ENCODE assay signal across 30 mouse cellular contexts in the genomic region with DNA sequence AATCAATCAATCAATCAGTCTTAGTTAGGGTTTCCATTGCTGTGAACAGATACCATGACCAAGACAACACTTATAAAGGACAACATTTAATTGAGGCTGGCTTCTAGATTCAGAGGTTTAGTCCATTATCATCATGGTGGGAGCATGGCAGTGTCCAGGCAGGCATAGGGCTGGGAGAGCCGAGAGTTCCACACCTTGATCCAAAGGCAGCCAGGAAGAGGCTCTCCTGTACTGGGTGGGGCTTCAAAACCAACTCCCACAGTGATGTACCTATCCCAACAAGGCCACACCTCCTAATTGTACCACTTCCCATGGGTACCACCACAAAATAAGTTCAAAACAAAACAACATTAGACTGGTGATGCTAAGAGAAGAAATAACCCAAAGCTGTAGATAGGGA. TPM values are rescaled to one million over a fixed set of nuclear protein-coding genes. Genes with fewer than 3 reads are reported as not detected.
"Had no signal": no experiment of that assay in that cellular context is flagged by ENCODE, and none has a peak within 500 bp of the region (broad histone marks: within the 10 kb centered on the region; RNA-seq: fewer than 3 reads in every experiment).

No protein-coding gene starts in this region.

- H3K9me3 ChIP-seq: heart, embryonic 13.5 days; heart, embryonic 15.5 days; hindbrain, embryonic 13.5 days; hindbrain, embryonic 15.5 days; intestine, embryonic 15.5 days; limb, embryonic 10.5 days; limb, embryonic 12.5 days; liver, embryonic 13.5 days; liver, embryonic 15.5 days had no signal

- DNase-seq: gastrocnemius, adult 2 months; gastrocnemius, postnatal 10 days; gastrocnemius, postnatal 25 days; heart, adult 18-20 months; heart, postnatal 14 days; heart, postnatal 36 days; kidney, adult 18-20 months; kidney, adult 8-10 months; kidney, postnatal 10 days; kidney, postnatal 25 days; kidney, postnatal 4 days; liver; liver, embryonic 13.5 days had no signal

- H3K9ac ChIP-seq: heart, embryonic 13.5 days; heart, embryonic 15.5 days; hindbrain, embryonic 13.5 days; hindbrain, embryonic 15.5 days; intestine, embryonic 15.5 days; limb, embryonic 12.5 days; liver, embryonic 13.5 days; liver, embryonic 15.5 days had no signal

- H3K27ac ChIP-seq: gastrocnemius, adult 2 months; heart, embryonic 13.5 days; heart, embryonic 15.5 days; hindbrain, embryonic 13.5 days; hindbrain, embryonic 15.5 days; intestine, embryonic 15.5 days; layer of hippocampus, adult 2 months; left cerebral cortex, adult 2 months; limb, embryonic 10.5 days; limb, embryonic 12.5 days; liver, embryonic 13.5 days; liver, embryonic 15.5 days had no signal

- ATAC-seq: inflammation-experienced regulatory T-cells, adult 6 months; intestine, embryonic 15.5 days; intestine, postnatal 0 days had no signal

- H3K4me3 ChIP-seq: gastrocnemius, adult 2 months; heart, embryonic 13.5 days; heart, embryonic 15.5 days; hindbrain, embryonic 13.5 days; hindbrain, embryonic 15.5 days; intestine, embryonic 15.5 days; layer of hippocampus, adult 2 months; left cerebral cortex, adult 2 months; limb, embryonic 10.5 days; limb, embryonic 12.5 days; liver, embryonic 13.5 days; liver, embryonic 15.5 days had no signal

- H3K4me2 ChIP-seq: heart, embryonic 13.5 days; heart, embryonic 15.5 days; hindbrain, embryonic 13.5 days; hindbrain, embryonic 15.5 days; intestine, embryonic 15.5 days; limb, embryonic 12.5 days; liver, embryonic 11.5 days; liver, embryonic 13.5 days; liver, embryonic 15.5 days had no signal

- H3K27me3 ChIP-seq: heart, embryonic 13.5 days; heart, embryonic 15.5 days; hindbrain, embryonic 13.5 days; hindbrain, embryonic 15.5 days; intestine, embryonic 15.5 days; limb, embryonic 12.5 days; liver, embryonic 13.5 days; liver, embryonic 15.5 days had no signal

- H3K4me1 ChIP-seq: heart, embryonic 13.5 days; heart, embryonic 15.5 days; hindbrain, embryonic 13.5 days; hindbrain, embryonic 15.5 days; limb, embryonic 10.5 days; limb, embryonic 12.5 days had no signal

RNA-seq across cellular contexts. Expression of gene Plac8, which starts 21.9 kb away (rescaled TPM):
- total RNA-seq: gastrocnemius, adult 2 months; layer of hippocampus, adult 2 months; layer of hippocampus, postnatal 10 days; layer of hippocampus, postnatal 25 days; left cerebral cortex, adult 2 months; left cerebral cortex, postnatal 14 days; left cerebral cortex, postnatal 36 days had no signal
